In the genomic region with DNA sequence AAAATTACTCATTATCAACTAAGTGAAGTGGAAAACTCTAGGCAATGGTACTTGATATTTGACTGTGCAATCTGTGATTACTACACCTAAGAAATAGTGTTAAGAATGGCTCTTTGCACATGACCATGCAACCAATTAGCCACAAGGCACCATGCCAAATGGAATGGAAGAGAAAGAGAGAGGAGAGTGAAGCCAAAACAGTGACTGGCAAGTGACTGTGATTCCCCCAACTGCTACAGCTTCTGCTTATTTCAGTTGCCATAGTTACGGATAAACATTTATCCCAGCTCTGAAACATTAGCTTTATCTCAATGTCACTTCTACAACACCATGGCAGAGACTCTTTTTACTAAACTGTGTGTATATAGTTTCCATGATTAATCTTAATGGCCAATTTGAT, we compare ENCODE assay signal across 12 mouse cellular contexts.
DNase-seq lines count a peak whose midpoint lies in the region; ATAC-seq lines count a peak whose summit lies in the region.
"Had no signal": no experiment of that assay in that cellular context is flagged by ENCODE, and none has a peak within 500 bp of the region (broad histone marks: within the 10 kb centered on the region; RNA-seq: fewer than 3 reads in every experiment).

No protein-coding gene starts in this region.

- no peak overlapping the region for H3K4me3 ChIP-seq in neural tube, embryonic 14.5 days (ENCODE audit: low read depth, low read length)
- H3K4me3 ChIP-seq: heart, embryonic 10.5 days had no signal

- H3K4me1 ChIP-seq in neural tube, embryonic 14.5 days (ENCODE audit: control insufficient read depth, insufficient read depth, low read length), result no peaks in the 10 kb centered on the region
- H3K4me1 ChIP-seq: heart, embryonic 10.5 days had no signal

- no peak overlapping the region for H3K4me2 ChIP-seq in neural tube, embryonic 14.5 days (ENCODE audit: low read depth, low read length)

- H3K36me3 ChIP-seq in neural tube, embryonic 14.5 days (ENCODE audit: control insufficient read depth, insufficient read depth, low read length), result no peaks in the 10 kb centered on the region
- H3K36me3 ChIP-seq: heart, embryonic 10.5 days had no signal

- peak; percentile 6 to 7 for DNase-seq in frontal cortex, postnatal 10 days (ENCODE audit: low spot score in 2 of 2)
- DNase-seq in frontal cortex, postnatal 14 days (ENCODE audit: low spot score in 2 of 2), result no peak
- no peak for DNase-seq in neural tube, embryonic 10.5 days (ENCODE audit: extremely low spot score, low spot score)
- DNase-seq in layer of hippocampus, adult 8-10 months (ENCODE audit: low spot score in 2 of 2), result peak; percentile 33 to 50
- DNase-seq in retina, postnatal 7 days (ENCODE audit: low read depth, low spot score), result peak; percentile 5
- no peak for DNase-seq in urinary bladder, adult 2 months (ENCODE audit: low spot score)
- DNase-seq in embryo, embryonic 11 days, result no peak
- DNase-seq: adrenal gland, postnatal 36 days had no signal

- H3K9ac ChIP-seq in neural tube, embryonic 14.5 days (replicated peaks; ENCODE audit: low read depth, low read length), result no peak overlapping the region
- H3K9ac ChIP-seq: liver, embryonic 14.5 days had no signal

- no peak overlapping the region for H3K27ac ChIP-seq in neural tube, embryonic 14.5 days (ENCODE audit: low read depth, low read length)
- H3K27ac ChIP-seq: heart, embryonic 10.5 days; liver, embryonic 14.5 days had no signal

- H3K9me3 ChIP-seq in neural tube, embryonic 14.5 days (ENCODE audit: control insufficient read depth, low read length), result no peaks in the 10 kb centered on the region
- H3K9me3 ChIP-seq: heart, embryonic 10.5 days had no signal

- peak; percentile 58; the same call in 1 of the 2 replicates for ATAC-seq in neural tube, embryonic 14.5 days (ENCODE audit: low read depth)
- ATAC-seq: CD4-positive, CD25-positive, alpha-beta regulatory T cell, adult 4 months had no signal

- H3K27me3 ChIP-seq in neural tube, embryonic 14.5 days (ENCODE audit: control insufficient read depth, insufficient read depth, low read length), result no peaks in the 10 kb centered on the region

- whole genome bisulfite sequencing in neural tube, embryonic 14.5 days, result 97% methylated on average over 1 of the region's 1 CpGs

Comparison
In these comparisons a context has a peak if more than half of its experiments do, and no peak if none do; other contexts are left out.
1. DNase-seq: peak in frontal cortex, postnatal 10 days (2 of 2), layer of hippocampus, adult 8-10 months (2 of 2) and retina, postnatal 7 days (single experiment); none in frontal cortex, postnatal 14 days (0 of 2), neural tube, embryonic 10.5 days (single experiment), urinary bladder, adult 2 months (single experiment) and embryo, embryonic 11 days (single experiment).